Mouse (Mus musculus) C2C12 (cell line): ENCODE results near the gene Igsf9b. TPM values are rescaled to one million over a fixed set of nuclear protein-coding genes. Genes with fewer than 3 reads are reported as not detected.

Source experiments
- H3K27me3 ChIP-seq: one replicate; pipeline ENCODE4 v1.6.1; 2011; ENCODE audit not compliant: control insufficient read depth, insufficient read depth, insufficient read length
- H3K36me3 ChIP-seq: one replicate; pipeline ENCODE4 v1.6.1; 2011; ENCODE audit not compliant: control insufficient read depth, insufficient read depth
- H3K4me3 ChIP-seq: one replicate; pipeline ENCODE4 v1.5.1; 2011; ENCODE audit warnings: mild to moderate bottlenecking, control low read depth; ENCODE audit not compliant: poor library complexity, insufficient read depth, severe bottlenecking
- H3K79me2 ChIP-seq: one replicate; pipeline ENCODE4 v1.6.1; 2011; ENCODE audit not compliant: control insufficient read depth, insufficient read depth
- H3K79me3 ChIP-seq: one replicate; pipeline ENCODE4 v1.6.1; 2011; ENCODE audit warnings: low read depth, control low read depth
- H3ac ChIP-seq: one replicate; pipeline ENCODE3; 2011; ENCODE audit warnings: low read depth; ENCODE audit not compliant: control insufficient read depth, insufficient read length
- CEBPB ChIP-seq: IDR thresholded peaks from one replicate; pipeline ENCODE4 v1.6.1; 2011; ENCODE audit warnings: low read depth, mild to moderate bottlenecking, control low read depth, moderate library complexity
- CTCF ChIP-seq: IDR thresholded peaks from one replicate; pipeline ENCODE4 v1.5.1; 2011; ENCODE audit not compliant: control insufficient read depth, insufficient read depth, insufficient read length
- FOSL1 ChIP-seq: IDR thresholded peaks from one replicate; pipeline ENCODE4 v1.8.0; 2011; ENCODE audit warnings: mild to moderate bottlenecking, low read length; ENCODE audit not compliant: poor library complexity, insufficient read depth, severe bottlenecking
- MAX ChIP-seq: IDR thresholded peaks from one replicate; pipeline ENCODE4 v1.6.1; 2011; ENCODE audit warnings: mild to moderate bottlenecking, control low read depth
- MYOD1 ChIP-seq: IDR thresholded peaks from one replicate; pipeline ENCODE4 v1.6.1; 2011; ENCODE audit warnings: low read depth; ENCODE audit not compliant: control insufficient read depth, insufficient read length
- MYOG ChIP-seq: IDR thresholded peaks from one replicate; pipeline ENCODE4 v1.6.1; 2011; ENCODE audit not compliant: control insufficient read depth, insufficient read length; ENCODE audit errors: extremely low read depth
- USF1 ChIP-seq: IDR thresholded peaks from one replicate; pipeline ENCODE4 v1.6.1; 2011; ENCODE audit warnings: low read depth, mild to moderate bottlenecking, control low read depth, moderate library complexity
- polyA plus RNA-seq: library from polyadenylated mRNA; unstranded; fragments of >200 nt; fragmentation: generic; extraction: Trizol; gene quantifications from one replicate; pipeline ENCODE4 v1.2.1, GENCODE M21; 2012; ENCODE audit warnings: missing spikeins

Gene Igsf9b
- polyA plus RNA-seq, 1 experiment = 0.15 TPM

DNA sequence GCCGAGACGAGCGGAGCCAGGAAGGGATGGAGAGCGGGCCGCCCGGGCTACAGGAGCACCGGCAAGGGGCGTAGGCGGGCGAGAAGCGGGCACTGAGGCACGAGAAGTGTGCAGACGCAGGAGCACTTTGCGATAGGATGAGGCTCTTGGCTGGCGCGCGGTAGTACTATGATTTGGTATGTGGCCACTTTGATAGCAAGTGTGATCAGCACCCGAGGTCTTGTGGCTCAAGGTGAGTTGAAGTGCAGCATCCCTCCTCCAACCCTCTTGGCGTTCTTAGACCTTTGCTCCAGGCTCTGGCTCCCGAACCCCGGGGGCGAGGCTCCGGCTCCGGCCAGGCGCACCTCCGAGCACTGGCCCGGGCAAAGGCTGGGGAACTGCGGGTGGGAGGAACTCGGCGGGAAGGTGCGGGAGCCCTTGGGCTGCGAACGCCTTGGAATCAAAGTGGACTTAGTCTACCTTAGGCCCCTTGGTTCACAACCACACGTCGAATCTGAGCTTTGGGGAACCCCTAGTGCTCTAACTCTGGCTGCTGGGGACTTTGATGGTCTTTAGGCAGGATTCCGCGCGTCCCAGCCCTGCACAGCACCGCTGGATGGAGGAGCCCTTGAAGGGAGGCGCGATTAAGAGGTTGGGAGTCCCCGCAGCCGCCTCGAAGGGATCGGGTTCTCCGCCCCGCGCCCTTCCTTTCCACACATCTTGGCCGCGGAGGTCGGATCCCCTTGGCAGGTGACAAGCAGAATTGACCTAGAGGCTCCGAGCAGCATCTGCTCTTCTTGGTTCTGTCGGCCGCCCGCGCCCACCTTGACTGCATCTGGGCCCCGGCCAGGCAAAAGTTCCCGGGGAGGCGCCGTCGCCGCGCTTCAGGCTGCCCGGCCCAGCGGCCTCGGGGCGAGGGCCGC is 533 bp downstream of the Igsf9b start:
- peak overlapping the region; percentile 27 for H3ac ChIP-seq
- TF ChIP-seq MYOG (no peak), CEBPB (no peak), USF1 (no peak), FOSL1 (no peak), MAX (no peak), CTCF (no peak), MYOD1 (no peak)
- H3K79me2 ChIP-seq = no peaks in the 10 kb centered on the region
- H3K27me3 ChIP-seq = peaks cover 6% of the 10 kb centered on the region
- H3K4me3 ChIP-seq = peak overlapping the region; percentile 11
- H3K36me3 ChIP-seq = no peaks in the 10 kb centered on the region
- H3K79me3 ChIP-seq = no peaks in the 10 kb centered on the region

DNA sequence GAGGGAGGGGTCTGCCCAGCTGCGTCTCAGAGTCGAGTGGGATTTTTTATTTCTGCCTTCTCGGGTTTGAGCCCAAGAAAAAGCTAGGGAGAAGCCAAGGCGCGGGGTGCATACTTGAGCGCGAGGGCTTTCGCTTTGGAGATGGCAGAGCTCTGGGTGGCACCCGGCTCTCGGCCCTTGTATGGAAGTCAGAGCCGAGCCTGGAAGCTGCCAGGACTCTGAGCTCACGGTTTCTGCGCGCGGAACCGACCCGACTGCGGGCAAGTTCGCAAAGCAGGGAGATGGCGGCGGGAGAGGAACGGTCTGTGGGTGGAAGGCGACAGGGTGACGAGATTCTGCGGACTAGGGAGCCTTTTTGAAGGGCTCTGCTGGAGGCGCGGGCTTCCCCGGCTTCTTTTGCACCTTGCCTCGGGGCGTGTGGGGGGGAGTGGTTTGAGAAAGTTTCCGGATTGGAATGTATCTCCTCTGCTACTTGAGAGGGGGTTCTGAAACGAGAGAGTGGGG is 1.2 kb downstream of the Igsf9b start:
- no peaks in the 10 kb centered on the region for H3K36me3 ChIP-seq
- no peaks in the 10 kb centered on the region for H3K79me2 ChIP-seq
- H3ac ChIP-seq = no peak overlapping the region
- H3K4me3 ChIP-seq = no peak overlapping the region
- no peaks in the 10 kb centered on the region for H3K79me3 ChIP-seq
- TF ChIP-seq CTCF = no peak
- H3K27me3 ChIP-seq = peaks cover 6% of the 10 kb centered on the region

GRCm38 (mm10) chr9:27300698-27301097 is 1.7 kb downstream of the Igsf9b start:
- Histone ChIP-seq H3K79me3 (no peaks in the 10 kb centered on the region), H3K4me3 (no peak overlapping the region), H3K36me3 (no peaks in the 10 kb centered on the region), H3K79me2 (no peaks in the 10 kb centered on the region), H3ac (no peak overlapping the region), H3K27me3 (peaks cover 6% of the 10 kb centered on the region)
- TF ChIP-seq FOSL1 (no peak), CTCF (no peak), CEBPB (no peak), USF1 (no peak), MYOD1 (no peak), MAX (no peak), MYOG (no peak)

DNA sequence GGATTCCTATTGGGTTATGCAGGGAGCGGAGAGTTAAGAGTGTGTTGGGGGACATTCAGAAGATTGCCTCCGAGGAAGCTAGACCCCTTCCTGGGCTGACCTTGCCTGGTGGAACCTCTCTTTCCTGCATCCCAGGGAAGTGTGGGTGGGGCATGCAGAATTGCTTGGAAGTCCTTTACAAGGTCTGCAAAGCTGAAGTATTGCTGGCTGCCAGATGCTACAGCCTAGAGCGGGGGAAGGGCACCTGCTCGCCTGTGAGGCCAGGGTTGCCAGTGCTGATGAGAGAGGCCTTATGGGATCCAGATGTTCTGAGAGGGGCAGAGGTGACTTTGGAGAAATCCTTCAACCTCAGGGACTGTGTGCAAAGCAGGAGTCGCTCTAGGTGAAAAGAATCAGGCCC is 2.5 kb downstream of the Igsf9b start:
- Histone ChIP-seq H3K79me3 (no peaks in the 10 kb centered on the region), H3K27me3 (peaks cover 6% of the 10 kb centered on the region), H3K4me3 (no peak overlapping the region), H3ac (no peak overlapping the region), H3K36me3 (no peaks in the 10 kb centered on the region), H3K79me2 (no peaks in the 10 kb centered on the region)
- TF ChIP-seq MAX (no peak), MYOG (no peak), CTCF (no peak), USF1 (no peak), MYOD1 (no peak), FOSL1 (no peak)

- no peak overlapping the region for H3K4me3 ChIP-seq
- H3K79me3 ChIP-seq = no peaks in the 10 kb centered on the region
- H3K36me3 ChIP-seq = no peaks in the 10 kb centered on the region
- no peak overlapping the region for H3ac ChIP-seq
- no peaks in the 10 kb centered on the region for H3K79me2 ChIP-seq
- TF ChIP-seq MYOG (no peak), FOSL1 (no peak), MYOD1 (no peak), USF1 (no peak), CTCF (no peak), CEBPB (no peak), MAX (no peak)
- peaks cover 6% of the 10 kb centered on the region for H3K27me3 ChIP-seq
Observed at GRCm38 (mm10) chr9:27302291-27302690, 3.3 kb downstream of the Igsf9b start.
